Mouse (Mus musculus) lung, adult 2 months (tissue): ENCODE data around the gene A630001G21Rik. TPM values are rescaled to one million over a fixed set of nuclear protein-coding genes. Genes with fewer than 3 reads are reported as not detected.
"Not testable (repeated sequence)": the region's sequence is repeated elsewhere in the genome, so short reads cannot be mapped to it uniquely, and the experiment has no call there.

ENCODE experiments used
- DNase-seq: peaks from one replicate; pipeline ENCODE4 v3.0.0; 2022
- H3K4me1 ChIP-seq: fragments of 200-500 bp; 2 replicates; pipeline ENCODE4 v1.6.1; 2011; ENCODE audit warnings: low read length; ENCODE audit not compliant: control insufficient read depth, insufficient read depth
- H3K4me3 ChIP-seq: fragments of 200-500 bp; replicated peaks from 2 replicates; pipeline ENCODE3; 2011; ENCODE audit warnings: low read depth, mild to moderate bottlenecking, control low read depth, low read length; ENCODE audit errors: extremely low read depth
- CTCF ChIP-seq: fragments of 200-500 bp; IDR thresholded peaks from 2 replicates; pipeline ENCODE4 v1.5.1; 2011; ENCODE audit warnings: mild to moderate bottlenecking, low read length, control low read depth; ENCODE audit not compliant: insufficient read depth
- POLR2A ChIP-seq: fragments of 200-500 bp; IDR thresholded peaks from 2 replicates; pipeline ENCODE4 v1.6.1; 2011; ENCODE audit warnings: low read depth, mild to moderate bottlenecking, control low read depth, low read length, borderline replicate concordance; ENCODE audit errors: extremely low read depth
- WGBS: fragments of 180-500 bp; shearing (Covaris S2); methylation state at CpG from one replicate; pipeline ENCODE4 v1.1.7; 2018; 5-methylcytosine and 5-hydroxymethylcytosine counted together
- polyA plus RNA-seq: library from polyadenylated mRNA; depleted of rRNA; stranded (reverse); fragments of >200 nt; gene quantifications from 2 replicates; pipeline ENCODE4 v1.2.3, GENCODE M21; 2012; rRNA removed

A630001G21Rik gene
- polyA plus RNA-seq = 3.0 and 3.6 TPM in 2 replicates

DNA sequence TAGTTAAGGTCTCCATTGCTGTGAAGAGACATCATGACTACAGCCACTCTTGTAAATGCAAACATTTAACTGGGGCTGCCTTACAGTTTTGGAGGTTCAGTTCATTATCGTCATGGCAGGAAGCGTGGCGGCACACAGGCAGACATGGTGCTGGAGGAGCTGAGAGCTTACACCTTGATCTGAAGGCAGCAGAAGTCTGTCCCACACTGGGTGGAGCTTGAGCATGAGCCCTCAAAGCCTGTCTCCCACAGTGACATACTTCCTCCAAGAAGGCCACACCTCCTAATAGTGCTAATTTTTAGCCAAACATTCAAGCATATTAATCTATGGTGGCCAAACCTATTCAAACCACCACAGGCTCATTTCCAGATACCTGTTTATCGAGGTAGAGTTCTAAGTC is at the start of gene A630001G21Rik:
TSS of gene A630001G21Rik (minus strand) at position 208 of the 400 bp plus-strand sequence.
- H3K4me1 ChIP-seq = no peaks in the 10 kb centered on the region
- DNase-seq = no peak
- 91% methylated on average over 4 of the region's 4 CpGs for WGBS
- TF ChIP-seq CTCF = no peak
- TF ChIP-seq POLR2A = no peak
- H3K4me3 ChIP-seq = no peak within 1 kb of the TSS

DNA sequence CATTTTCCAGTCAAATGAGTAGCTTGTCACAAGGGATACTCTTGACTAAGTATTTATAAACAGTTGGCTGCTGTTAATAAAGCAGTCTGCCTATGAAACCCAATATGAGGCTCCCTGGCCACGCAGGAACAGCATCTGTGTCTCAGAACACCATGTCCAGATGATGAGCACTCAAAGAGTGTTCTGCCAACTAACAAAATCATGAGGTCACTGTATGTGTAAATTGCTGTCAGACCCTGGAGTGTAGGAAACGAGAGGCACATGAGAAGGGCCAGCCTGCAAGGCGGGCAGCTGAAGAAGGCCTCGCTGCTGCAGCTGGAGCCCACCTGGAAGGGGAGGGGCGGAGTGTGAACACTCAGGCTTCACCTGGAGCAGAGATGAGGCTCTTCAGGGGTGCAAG is 48.7 kb upstream of the A630001G21Rik start:
- Histone ChIP-seq H3K4me1 (peaks cover 14% of the 10 kb centered on the region), H3K4me3 (no peak overlapping the region)
- 60% methylated on average over 5 of the region's 5 CpGs for WGBS
- no peak for DNase-seq
- TF ChIP-seq CTCF = no peak
- TF ChIP-seq POLR2A = no peak

DNA sequence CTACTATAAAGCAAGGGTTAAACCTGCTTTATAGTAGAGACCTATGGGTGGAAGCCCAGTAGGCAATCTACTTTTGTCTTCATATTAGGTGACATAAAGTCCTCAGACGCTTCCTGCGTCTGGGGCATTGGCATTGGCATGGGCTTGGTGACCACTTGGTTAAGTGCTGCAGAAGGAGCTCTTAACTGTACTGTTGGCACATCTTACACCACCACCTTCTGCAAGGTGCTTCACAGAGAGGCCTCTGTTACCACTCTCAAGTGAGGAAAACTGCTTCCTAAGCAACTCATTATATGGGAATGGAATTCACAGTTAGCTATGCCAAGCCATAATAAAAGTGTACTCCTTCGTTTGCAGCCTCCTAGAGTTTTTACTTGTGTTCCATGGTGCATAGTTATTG is 46.5 kb upstream of the A630001G21Rik start:
- DNase-seq = no peak
- 72% methylated on average over 3 of the region's 3 CpGs for WGBS
- TF ChIP-seq CTCF (no peak), POLR2A (no peak)

DNA sequence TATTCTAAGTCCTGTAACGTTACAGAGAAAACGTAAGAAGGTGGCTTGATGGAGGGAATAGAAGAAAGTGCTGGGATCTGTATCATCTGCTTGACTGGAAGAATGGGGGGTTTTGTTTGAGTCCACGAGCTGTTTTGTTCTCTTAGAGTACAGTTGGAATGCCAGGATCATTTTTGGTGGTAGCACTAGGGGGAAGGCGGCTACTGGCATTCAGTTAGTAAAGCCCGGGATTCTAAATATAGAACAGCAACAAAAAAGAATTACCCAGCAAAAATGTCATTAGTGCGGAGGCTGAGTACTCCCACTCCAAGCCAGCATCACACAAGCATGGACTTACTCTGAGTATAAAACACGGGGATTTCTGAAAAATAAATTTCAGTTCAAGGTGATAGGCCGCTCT is 43.8 kb upstream of the A630001G21Rik start:
- H3K4me1 ChIP-seq = peaks cover 13% of the 10 kb centered on the region
- TF ChIP-seq POLR2A = no peak
- TF ChIP-seq CTCF = no peak
- DNase-seq = no peak
- 71% methylated on average over 8 of the region's 8 CpGs for WGBS
- H3K4me3 ChIP-seq = no peak overlapping the region

More for the DNA sequence above, 46.5 kb upstream of the A630001G21Rik start:
- Histone ChIP-seq H3K4me3 (no peak overlapping the region), H3K4me1 (peaks cover 16% of the 10 kb centered on the region)

DNA sequence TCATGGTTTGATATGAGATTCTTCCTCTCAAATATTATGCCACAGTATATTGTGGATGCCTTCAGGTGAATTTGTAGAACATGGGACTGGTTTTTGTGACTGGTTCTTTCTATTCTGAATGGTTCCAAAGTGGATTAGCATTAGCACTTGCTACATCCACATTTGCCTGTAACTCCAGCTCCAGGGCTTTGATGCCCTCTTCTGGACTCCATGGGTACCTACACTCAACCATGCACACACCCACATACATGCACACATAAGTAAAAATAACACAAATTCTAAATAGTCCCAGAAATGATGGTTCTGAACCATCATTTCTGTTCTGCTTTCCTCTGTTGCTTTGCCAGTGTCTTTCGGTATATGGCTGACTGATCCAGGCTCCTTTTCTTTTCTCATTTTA is 41.3 kb upstream of the A630001G21Rik start:
- no peak for DNase-seq
- Histone ChIP-seq H3K4me3 (no peak overlapping the region), H3K4me1 (peaks cover 4% of the 10 kb centered on the region)
- WGBS = 100% methylated on average over 1 of the region's 1 CpGs
- TF ChIP-seq CTCF (no peak), POLR2A (no peak)

DNA sequence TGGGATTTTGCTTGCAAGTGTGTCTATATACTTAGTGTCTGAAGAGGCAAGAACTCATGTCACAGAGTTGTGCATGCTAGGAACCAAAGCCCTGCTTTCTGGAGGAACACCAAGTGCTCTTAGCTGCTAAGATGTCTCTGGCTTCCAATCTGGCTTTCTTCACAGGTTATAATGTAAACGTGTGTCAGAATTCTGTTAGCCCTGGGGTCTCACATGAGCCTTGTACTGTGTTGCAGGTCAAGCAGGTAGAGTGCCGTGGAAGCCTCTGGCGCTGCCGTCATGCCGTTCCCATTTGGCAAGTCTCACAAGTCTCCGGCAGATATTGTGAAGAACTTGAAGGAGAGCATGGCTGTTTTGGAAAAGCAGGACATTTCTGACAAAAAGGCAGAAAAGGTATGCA is 39.7 kb upstream of the A630001G21Rik start:
- H3K4me1 ChIP-seq = peaks cover 17% of the 10 kb centered on the region
- WGBS = 87% methylated on average over 6 of the region's 6 CpGs
- H3K4me3 ChIP-seq = no peak overlapping the region
- no peak for TF ChIP-seq POLR2A
- no peak for DNase-seq

DNA sequence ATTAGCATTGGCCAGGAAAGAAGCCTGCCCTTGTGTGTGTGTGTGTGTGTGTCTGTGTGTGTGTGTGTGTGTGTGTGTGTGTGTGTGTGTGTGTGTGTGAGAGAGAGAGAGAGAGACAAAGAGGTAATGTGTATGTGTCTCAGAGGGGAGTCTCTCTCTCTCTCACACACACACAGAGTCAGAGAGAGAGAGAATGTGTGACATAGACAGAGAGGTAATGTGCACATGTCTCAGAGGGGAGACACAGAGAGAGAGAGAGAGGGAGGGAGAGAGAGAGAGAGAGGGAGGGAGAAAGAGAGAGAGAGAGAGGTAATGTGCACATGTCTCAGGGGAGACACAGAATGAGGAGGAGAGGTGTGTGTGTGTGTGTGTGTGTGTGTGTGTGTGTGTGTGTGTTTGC is 35.8 kb upstream of the A630001G21Rik start:
- H3K4me1 ChIP-seq = peaks cover 34% of the 10 kb centered on the region
- H3K4me3 ChIP-seq, DNase-seq: not testable (repeated sequence)

DNA sequence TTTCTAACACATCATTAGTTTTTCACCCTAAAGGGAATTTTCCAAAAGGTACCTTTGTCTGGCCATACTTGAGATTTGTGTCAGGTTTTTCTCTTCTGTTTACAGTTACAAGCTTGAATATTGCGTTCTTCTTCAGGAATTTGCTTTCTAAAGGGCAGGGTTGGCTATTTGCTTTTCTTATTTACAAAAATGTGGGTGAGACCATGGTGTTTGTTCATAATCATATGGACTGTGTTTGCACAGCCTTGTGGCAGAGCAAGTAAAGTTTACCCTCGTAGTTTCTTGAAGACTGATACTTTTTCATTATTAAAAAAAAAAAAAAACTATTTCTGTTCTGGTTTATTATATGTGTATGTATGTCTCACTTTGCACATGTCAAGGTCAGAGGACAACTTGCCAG is 32.3 kb upstream of the A630001G21Rik start:
- WGBS = 46% methylated on average over 2 of the region's 2 CpGs
- TF ChIP-seq POLR2A (no peak), CTCF (no peak)
- peaks cover 44% of the 10 kb centered on the region for H3K4me1 ChIP-seq
- no peak overlapping the region for H3K4me3 ChIP-seq
- DNase-seq = no peak

DNA sequence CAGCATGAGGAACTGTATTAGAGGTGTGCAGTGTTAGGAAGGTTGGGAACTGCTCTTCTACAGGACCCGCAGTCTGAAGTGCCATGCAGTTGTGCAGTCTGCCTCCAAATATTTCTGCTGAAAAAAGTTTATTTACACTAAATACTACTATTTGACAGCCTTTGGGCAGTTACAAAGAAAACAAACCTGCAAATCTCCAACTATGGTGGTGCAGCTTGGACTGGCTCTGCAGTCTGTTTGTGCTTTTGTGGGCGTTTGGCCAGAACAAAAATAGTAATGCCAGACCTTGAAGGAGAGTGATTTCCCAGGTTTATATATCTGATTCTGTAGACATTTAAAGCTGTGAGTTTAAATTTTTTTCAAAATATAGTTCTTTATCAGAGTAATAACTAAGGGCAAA is 31.9 kb upstream of the A630001G21Rik start:
- Histone ChIP-seq H3K4me1 (peaks cover 44% of the 10 kb centered on the region), H3K4me3 (no peak overlapping the region)
- no peak for DNase-seq
- no peak for TF ChIP-seq CTCF
- no peak for TF ChIP-seq POLR2A
- WGBS = 39% methylated on average over 2 of the region's 2 CpGs

DNA sequence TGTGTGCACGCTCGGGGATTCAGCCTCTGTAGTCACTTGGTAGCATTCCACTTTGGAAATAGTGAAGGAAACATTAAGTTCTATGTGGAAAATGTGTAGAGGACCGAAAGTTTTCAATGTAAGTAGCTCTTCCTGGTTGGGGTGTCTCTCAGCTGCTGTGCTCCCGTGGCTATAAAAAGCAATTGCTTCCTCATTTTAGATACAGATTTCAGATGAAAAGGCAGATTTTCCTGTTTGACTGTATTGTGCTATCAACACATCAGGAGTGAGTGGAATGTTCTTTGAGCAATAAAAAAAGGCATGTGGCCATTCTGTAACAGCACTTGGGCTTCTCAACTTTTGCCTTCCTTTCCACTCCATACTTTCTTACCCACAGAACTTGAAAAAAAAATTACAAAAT is 30.8 kb upstream of the A630001G21Rik start:
- 25% methylated on average over 4 of the region's 4 CpGs for WGBS
- Histone ChIP-seq H3K4me3 (no peak overlapping the region), H3K4me1 (peaks cover 40% of the 10 kb centered on the region)
- DNase-seq = no peak
- TF ChIP-seq CTCF = no peak
- no peak for TF ChIP-seq POLR2A

DNA sequence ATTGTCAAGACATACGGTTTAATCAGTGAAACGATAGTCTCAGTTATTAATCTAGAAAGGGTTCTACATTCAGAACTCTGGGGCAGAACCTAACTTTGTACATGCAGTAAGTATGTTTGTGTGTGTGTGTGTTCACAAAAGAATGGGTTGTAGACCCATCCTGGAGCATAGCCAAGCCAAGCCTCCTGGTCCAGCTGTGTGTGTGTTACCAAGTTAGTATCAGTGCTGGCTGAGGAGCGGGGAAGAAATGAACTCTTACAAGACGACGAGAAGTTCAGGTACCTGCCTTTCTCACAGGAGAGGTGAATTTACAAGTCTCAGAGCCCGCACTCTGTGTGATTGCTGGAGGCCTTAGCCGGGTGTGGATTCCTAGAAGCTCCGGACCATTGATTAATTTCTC is 26.1 kb upstream of the A630001G21Rik start:
- no peak for DNase-seq
- no peak overlapping the region for H3K4me3 ChIP-seq
- no peak for TF ChIP-seq CTCF
- no peak for TF ChIP-seq POLR2A
- WGBS = 66% methylated on average over 8 of the region's 8 CpGs
- H3K4me1 ChIP-seq = peaks cover 13% of the 10 kb centered on the region
